ENCODE assay signal across 11 mouse cellular contexts in genomic region chr5:47772642-47773353, GRCm38 (mm10).
DNase-seq lines count a peak whose midpoint lies in the region; ATAC-seq and TF ChIP-seq lines count a peak whose summit lies in the region.
"Had no signal": no experiment of that assay in that cellular context is flagged by ENCODE, and none has a peak within 500 bp of the region (broad histone marks: within the 10 kb centered on the region; RNA-seq: fewer than 3 reads in every experiment).

No protein-coding gene starts in this region.

- H3K27me3 ChIP-seq in lung, postnatal 0 days (replicated peaks; ENCODE audit: insufficient read depth, low read length) = no peaks in the 10 kb centered on the region
- H3K27me3 ChIP-seq in hindbrain, embryonic 12.5 days = no peaks in the 10 kb centered on the region
- no peaks in the 10 kb centered on the region for H3K27me3 ChIP-seq in midbrain, embryonic 14.5 days (ENCODE audit: control insufficient read depth, insufficient read depth, low read length)
- H3K27me3 ChIP-seq in neural tube, embryonic 15.5 days (replicated peaks) = no peaks in the 10 kb centered on the region
- H3K27me3 ChIP-seq: limb, embryonic 15.5 days had no signal

- no peak for TF ChIP-seq CTCF in lung, postnatal 0 days (IDR thresholded peaks at IDR 0.05)
- TF ChIP-seq CTCF in lung, adult 2 months (IDR thresholded peaks at IDR 0.05; ENCODE audit: insufficient read depth, low read length) = no peak

- no peaks in the 10 kb centered on the region for H3K4me1 ChIP-seq in lung, postnatal 0 days (ENCODE audit: insufficient read depth, low read depth, low read length)
- no peaks in the 10 kb centered on the region for H3K4me1 ChIP-seq in lung, adult 2 months (ENCODE audit: control insufficient read depth, insufficient read depth, low read length)
- H3K4me1 ChIP-seq in hindbrain, embryonic 12.5 days = peaks cover 7% of the 10 kb centered on the region; the same call in 1 of the 2 replicates
- no peaks in the 10 kb centered on the region for H3K4me1 ChIP-seq in midbrain, embryonic 14.5 days (ENCODE audit: control insufficient read depth, insufficient read depth, low read length)
- H3K4me1 ChIP-seq in neural tube, embryonic 15.5 days = no peaks in the 10 kb centered on the region
- H3K4me1 ChIP-seq: limb, embryonic 15.5 days had no signal

- no peak for TF ChIP-seq EP300 in lung, postnatal 0 days (IDR thresholded peaks at IDR 0.05)

- no peaks in the 10 kb centered on the region for H3K36me3 ChIP-seq in lung, postnatal 0 days (ENCODE audit: insufficient read depth, low read length)
- H3K36me3 ChIP-seq in hindbrain, embryonic 12.5 days = no peaks in the 10 kb centered on the region
- H3K36me3 ChIP-seq in midbrain, embryonic 14.5 days (ENCODE audit: control insufficient read depth, insufficient read depth, low read length) = no peaks in the 10 kb centered on the region
- H3K36me3 ChIP-seq in neural tube, embryonic 15.5 days = no peaks in the 10 kb centered on the region
- H3K36me3 ChIP-seq: limb, embryonic 15.5 days had no signal

- DNase-seq in cerebellum, postnatal 14 days = peak; percentile 9 to 27
- DNase-seq in cerebellum, adult 9-11 months = no peak
- peak; percentile 7 for DNase-seq in lung, postnatal 0 days (ENCODE audit: low spot score)
- DNase-seq in lung, adult 2 months = no peak
- DNase-seq in midbrain, embryonic 14.5 days = peak; percentile 34
- no peak for DNase-seq in kidney, postnatal 36 days
- DNase-seq: adrenal gland, postnatal 25 days had no signal

- no peak overlapping the region for H3K4me3 ChIP-seq in lung, postnatal 0 days (ENCODE audit: low read depth, low read length)
- no peak overlapping the region for H3K4me3 ChIP-seq in lung, adult 2 months (replicated peaks; ENCODE audit: extremely low read depth, low read depth, low read length)
- no peak overlapping the region for H3K4me3 ChIP-seq in hindbrain, embryonic 12.5 days
- no peak overlapping the region for H3K4me3 ChIP-seq in midbrain, embryonic 14.5 days (replicated peaks; ENCODE audit: low read depth, low read length)
- H3K4me3 ChIP-seq in neural tube, embryonic 15.5 days (replicated peaks) = no peak overlapping the region
- H3K4me3 ChIP-seq: limb, embryonic 15.5 days had no signal

- no peak for ATAC-seq in lung, postnatal 0 days
- ATAC-seq in hindbrain, embryonic 12.5 days (ENCODE audit: low FRiP score) = peak; percentile 43; the same call in 1 of the 2 replicates
- ATAC-seq in midbrain, embryonic 14.5 days (ENCODE audit: low FRiP score, low TSS enrichment) = peak; percentile 46; the same call in 1 of the 2 replicates
- ATAC-seq in neural tube, embryonic 15.5 days (ENCODE audit: low FRiP score) = no peak
- ATAC-seq: inflammation-experienced regulatory T-cells, adult 6 months had no signal

- H3K9ac ChIP-seq in lung, postnatal 0 days (replicated peaks; ENCODE audit: low read depth) = no peak overlapping the region
- no peak overlapping the region for H3K9ac ChIP-seq in hindbrain, embryonic 12.5 days
- no peak overlapping the region for H3K9ac ChIP-seq in midbrain, embryonic 14.5 days (replicated peaks; ENCODE audit: low read length)
- H3K9ac ChIP-seq in neural tube, embryonic 15.5 days (replicated peaks) = no peak overlapping the region
- H3K9ac ChIP-seq: limb, embryonic 15.5 days had no signal

- H3K27ac ChIP-seq in lung, postnatal 0 days (ENCODE audit: low read length) = no peak overlapping the region
- H3K27ac ChIP-seq in hindbrain, embryonic 12.5 days = no peak overlapping the region
- no peak overlapping the region for H3K27ac ChIP-seq in midbrain, embryonic 14.5 days (replicated peaks; ENCODE audit: low read depth, low read length)
- H3K27ac ChIP-seq in neural tube, embryonic 15.5 days (replicated peaks) = no peak overlapping the region
- H3K27ac ChIP-seq: limb, embryonic 15.5 days had no signal

- no peak for TF ChIP-seq POLR2A in lung, adult 2 months (IDR thresholded peaks at IDR 0.05; ENCODE audit: borderline replicate concordance, extremely low read depth, low read depth, low read length)

- no peak overlapping the region for H3K4me2 ChIP-seq in lung, postnatal 0 days (replicated peaks; ENCODE audit: low read depth, low read length)
- H3K4me2 ChIP-seq in hindbrain, embryonic 12.5 days (replicated peaks) = no peak overlapping the region
- H3K4me2 ChIP-seq in midbrain, embryonic 14.5 days (ENCODE audit: low read length) = no peak overlapping the region
- H3K4me2 ChIP-seq in neural tube, embryonic 15.5 days = no peak overlapping the region
- H3K4me2 ChIP-seq: limb, embryonic 15.5 days had no signal

- no peaks in the 10 kb centered on the region for H3K9me3 ChIP-seq in lung, postnatal 0 days (ENCODE audit: low read length)
- H3K9me3 ChIP-seq in hindbrain, embryonic 12.5 days (replicated peaks) = no peaks in the 10 kb centered on the region
- H3K9me3 ChIP-seq in midbrain, embryonic 14.5 days (ENCODE audit: control insufficient read depth, low read length) = no peaks in the 10 kb centered on the region
- H3K9me3 ChIP-seq in neural tube, embryonic 15.5 days (replicated peaks) = no peaks in the 10 kb centered on the region
- H3K9me3 ChIP-seq: limb, embryonic 15.5 days had no signal

- WGBS in lung, postnatal 0 days = 53% methylated on average over 8 of the region's 8 CpGs
- whole genome bisulfite sequencing in lung, adult 2 months = 47% methylated on average over 8 of the region's 8 CpGs
- 54% methylated on average over 8 of the region's 8 CpGs for whole genome bisulfite sequencing in hindbrain, embryonic 12.5 days
- 39% methylated on average over 8 of the region's 8 CpGs for WGBS in midbrain, embryonic 14.5 days
- 51% methylated on average over 8 of the region's 8 CpGs for WGBS in neural tube, embryonic 15.5 days

Comparison
In these comparisons a context has a peak if more than half of its experiments do, and no peak if none do; other contexts are left out.
1. DNase-seq: peak in cerebellum, postnatal 14 days (2 of 2), lung, postnatal 0 days (single experiment) and midbrain, embryonic 14.5 days (single experiment); none in cerebellum, adult 9-11 months (single experiment), lung, adult 2 months (single experiment) and kidney, postnatal 36 days (0 of 2).
2. ATAC-seq: peak in hindbrain, embryonic 12.5 days (single experiment) and midbrain, embryonic 14.5 days (single experiment); none in lung, postnatal 0 days (single experiment) and neural tube, embryonic 15.5 days (single experiment).